Mouse (Mus musculus) liver, postnatal 0 days (tissue): Measurements from ENCODE around the gene Olfr56. TPM values are rescaled to one million over a fixed set of nuclear protein-coding genes. Genes with fewer than 3 reads are reported as not detected.
"Not testable (repeated sequence)": the region's sequence is repeated elsewhere in the genome, so short reads cannot be mapped to it uniquely, and the experiment has no call there.

Source experiments
- ATAC-seq: fragments of 200-750 bp; cut with Nextera tagmentation; 2 replicates; pipeline ENCODE4 v1.8.0; 2017; ENCODE audit warnings: mild to moderate bottlenecking, moderate library complexity
- DNase-seq: peaks from one replicate; pipeline ENCODE4 v3.0.0-alpha.2; 2016
- H3K27ac ChIP-seq: fragments of 300-500 bp; sonication (generic); 2 replicates; pipeline ENCODE4 v1.5.1; 2014; ENCODE audit warnings: antibody characterized with exemption, moderate library complexity, mild to moderate bottlenecking, low read depth
- H3K27me3 ChIP-seq: fragments of 300-500 bp; sonication (generic); 2 replicates; pipeline ENCODE4 v1.6.1; 2014; ENCODE audit warnings: low read length, control low read depth, mixed read lengths; ENCODE audit not compliant: insufficient read depth
- H3K36me3 ChIP-seq: fragments of 300-500 bp; sonication (generic); replicated peaks from 2 replicates; pipeline ENCODE4 v1.6.1; 2014; ENCODE audit warnings: mild to moderate bottlenecking, control low read depth, low read length, moderate library complexity, mixed read lengths; ENCODE audit not compliant: insufficient read depth
- H3K4me1 ChIP-seq: fragments of 300-500 bp; sonication (generic); 2 replicates; pipeline ENCODE4 v1.6.1; 2014; ENCODE audit warnings: antibody characterized with exemption, mild to moderate bottlenecking, control low read depth; ENCODE audit not compliant: insufficient read depth
- H3K4me2 ChIP-seq: fragments of 300-500 bp; sonication (generic); 2 replicates; pipeline ENCODE4 v1.6.1; 2014; ENCODE audit warnings: low read depth, mild to moderate bottlenecking, low read length, moderate library complexity, mixed read lengths
- H3K4me3 ChIP-seq: fragments of 300-500 bp; sonication (generic); 2 replicates; pipeline ENCODE4 v1.5.1; 2014; ENCODE audit warnings: low read depth, low read length
- H3K9ac ChIP-seq: fragments of 300-500 bp; sonication (generic); replicated peaks from 2 replicates; pipeline ENCODE4 v1.6.1; 2014; ENCODE audit warnings: mild to moderate bottlenecking, moderate library complexity
- H3K9me3 ChIP-seq: fragments of 300-500 bp; sonication (generic); 2 replicates; pipeline ENCODE4 v1.6.1; 2016; ENCODE audit warnings: mild to moderate bottlenecking, control low read depth, low read length, mixed read lengths
- WGBS: fragments of 180-500 bp; shearing (Covaris S2); extraction: QIAGEN DNeasy Blood & Tissue Kit; methylation state at CpG from one replicate; pipeline ENCODE4 v1.1.7; 2014; ENCODE audit not compliant: insufficient replicate concordance; 5-methylcytosine and 5-hydroxymethylcytosine counted together
- polyA plus RNA-seq: library from polyadenylated mRNA; unstranded; fragments of >200 nt; fragmentation: Nextera tagmentation; extraction: Ambion mirVana; gene quantifications from 2 replicates; pipeline ENCODE4 v1.2.1, GENCODE M21; 2015

Olfr56 gene
- polyA plus RNA-seq, 1 experiment from 2014 or later: 0.16 TPM

DNA sequence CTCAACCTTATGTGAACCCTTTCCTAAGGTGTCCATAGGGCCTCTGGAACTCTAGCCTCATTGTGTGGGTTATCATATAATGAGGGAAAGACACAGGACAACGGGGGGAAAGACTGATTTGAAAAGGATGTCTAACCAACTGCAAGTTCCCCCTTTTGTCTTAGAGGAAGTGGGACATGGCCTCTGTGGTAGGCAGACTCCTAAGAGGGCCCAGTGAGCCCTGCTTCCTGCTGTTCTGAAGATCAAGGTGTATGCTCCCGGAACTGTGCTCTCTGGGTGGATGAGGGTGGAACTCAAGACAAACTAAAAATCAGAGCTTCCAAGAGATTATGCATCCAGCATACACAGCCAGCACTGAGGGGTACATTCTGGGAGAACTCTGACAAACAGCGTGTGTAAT is 9.5 kb downstream of the Olfr56 start:
- DNase-seq, H3K9me3 ChIP-seq, H3K4me2 ChIP-seq, H3K9ac ChIP-seq, H3K4me1 ChIP-seq, H3K4me3 ChIP-seq, H3K27ac ChIP-seq, H3K27me3 ChIP-seq, H3K36me3 ChIP-seq, ATAC-seq: not testable (repeated sequence)
- 50% methylated on average over 2 of the region's 3 CpGs for WGBS

DNA sequence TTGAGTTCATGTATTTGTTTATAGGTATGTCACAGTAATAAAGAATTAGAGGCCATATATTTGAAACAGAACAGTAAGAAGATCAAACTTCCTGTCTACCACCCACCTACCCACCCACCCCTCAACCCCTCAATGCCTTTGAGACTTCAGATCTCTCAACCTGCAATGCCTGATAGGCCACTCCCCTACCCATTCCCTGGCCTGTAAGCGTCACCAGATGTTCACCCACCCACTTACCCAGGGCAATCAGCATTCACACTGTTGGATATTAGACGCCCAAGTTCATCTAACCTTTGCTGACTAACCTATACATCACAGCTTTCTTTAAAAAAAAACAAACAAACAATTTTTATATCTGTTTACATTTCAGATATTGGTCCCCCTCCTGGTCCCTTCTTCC is 11.3 kb downstream of the Olfr56 start:
- WGBS: 76% methylated on average over 2 of the region's 2 CpGs
- H3K4me1 ChIP-seq: peaks cover 11% of the 10 kb centered on the region
- not testable (repeated sequence) for H3K9me3 ChIP-seq

DNA sequence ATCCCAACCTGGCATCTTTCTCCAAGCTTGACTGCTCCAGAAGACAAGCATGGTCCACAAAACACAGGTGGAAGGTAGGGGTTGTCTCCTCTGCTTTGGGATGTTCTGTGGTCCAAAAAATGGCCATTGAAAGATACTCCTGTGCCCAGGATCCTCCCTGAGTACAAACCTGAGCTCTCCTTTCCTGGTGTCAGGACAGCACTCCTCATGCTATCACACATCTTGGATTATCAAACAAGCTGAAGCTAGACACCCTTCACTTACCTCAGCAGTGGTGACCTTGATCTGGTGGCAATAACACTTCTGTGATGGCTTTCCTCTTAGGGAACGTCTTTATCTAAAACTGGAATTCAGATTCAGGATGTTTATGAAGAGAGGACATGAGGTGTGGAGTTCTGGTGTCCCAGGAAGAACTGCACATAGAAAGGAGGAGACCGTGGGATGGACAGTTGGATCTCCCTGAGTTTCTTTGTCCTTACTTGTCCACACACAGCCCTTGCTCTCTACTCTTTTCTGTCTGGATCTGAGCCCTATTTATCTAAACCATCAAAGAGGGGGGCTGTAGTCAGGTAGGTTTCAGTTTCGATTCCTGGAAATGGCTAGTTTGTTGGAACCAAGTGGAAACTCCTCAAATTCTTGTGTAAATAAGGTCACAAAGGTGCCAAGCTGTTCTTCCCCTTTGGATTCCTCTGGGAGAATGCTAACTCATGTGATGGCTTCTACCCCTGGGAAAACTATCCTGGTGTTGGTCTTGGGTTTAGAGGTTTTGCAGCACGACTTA is 13.2 kb downstream of the Olfr56 start, which contains the start of gene Gm12185:
Gene Gm12185, minus strand, starts transcription at position 487 of the 781 bp plus-strand sequence.
- H3K4me3 ChIP-seq: not testable (repeated sequence)

More for the DNA sequence above, 11.3 kb downstream of the Olfr56 start:
- not testable (repeated sequence) for H3K36me3 ChIP-seq, H3K27me3 ChIP-seq, H3K4me3 ChIP-seq, DNase-seq, H3K9ac ChIP-seq, H3K27ac ChIP-seq
- peak; percentile 46 for ATAC-seq
- peak overlapping the region; percentile 26; the same call in 1 of the 2 replicates for H3K4me2 ChIP-seq

DNA sequence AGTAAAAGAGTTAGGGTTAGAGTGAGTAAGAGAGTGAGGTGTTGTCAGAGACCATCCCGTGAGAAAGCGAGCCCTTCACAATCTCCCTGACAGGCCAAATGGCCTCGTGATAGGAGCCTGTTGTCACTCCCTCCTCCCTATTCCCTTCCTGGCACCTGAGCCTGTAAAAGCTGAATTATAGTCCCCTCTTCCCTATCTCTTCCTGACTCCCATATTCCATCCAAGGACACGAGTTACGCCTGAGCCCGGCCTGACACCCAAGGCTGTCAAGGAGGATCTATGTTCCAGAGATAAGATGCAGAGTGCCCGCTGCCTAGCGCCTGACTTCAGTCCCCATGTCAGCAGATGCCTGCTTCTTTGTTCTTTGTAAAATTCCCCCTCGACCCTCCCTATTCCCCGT is 14.6 kb downstream of the Olfr56 start:
- H3K4me2 ChIP-seq, ATAC-seq, H3K36me3 ChIP-seq, H3K4me3 ChIP-seq, DNase-seq, H3K9ac ChIP-seq, H3K27ac ChIP-seq, H3K9me3 ChIP-seq, H3K27me3 ChIP-seq: not testable (repeated sequence)
- peaks cover 11% of the 10 kb centered on the region for H3K4me1 ChIP-seq
- 59% methylated on average over 10 of the region's 10 CpGs for WGBS

More for the DNA sequence above, 13.2 kb downstream of the Olfr56 start, which contains the start of gene Gm12185:
- peak within 1 kb of the TSS; percentile 44; the same call in 1 of the 2 replicates for H3K27ac ChIP-seq
- peaks cover 11% of the 10 kb centered on the region for H3K4me1 ChIP-seq
- H3K36me3 ChIP-seq, H3K9me3 ChIP-seq, H3K4me2 ChIP-seq, H3K9ac ChIP-seq, DNase-seq, H3K27me3 ChIP-seq: not testable (repeated sequence)
- 48% methylated on average over 4 of the region's 4 CpGs for WGBS
- peak; percentile 51 for ATAC-seq

DNA sequence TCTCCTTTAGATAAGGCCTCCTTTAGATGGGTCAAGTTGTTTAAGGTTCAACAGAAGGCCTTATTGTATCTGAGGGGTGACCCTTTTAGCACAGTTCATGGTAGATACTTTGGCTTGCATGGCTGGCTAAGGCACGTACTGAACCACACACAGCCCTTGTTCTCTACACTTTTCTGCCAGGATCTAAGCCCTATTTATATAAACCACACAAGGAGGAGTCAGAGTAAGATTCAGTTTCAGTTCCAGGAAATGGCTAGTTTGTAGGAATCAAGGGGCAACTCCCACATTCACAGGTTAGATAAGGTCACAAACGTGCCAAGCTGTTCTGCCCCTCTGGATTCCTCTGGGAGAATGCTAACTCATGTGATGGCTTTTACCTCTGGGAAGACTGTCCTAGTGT is 15.3 kb downstream of the Olfr56 start, which contains the start of gene Tgtp1:
Gene Tgtp1, minus strand, starts transcription at position 155 of the 400 bp plus-strand sequence.
- H3K4me3 ChIP-seq, H3K9me3 ChIP-seq, H3K4me2 ChIP-seq, H3K27ac ChIP-seq, DNase-seq, H3K27me3 ChIP-seq, H3K9ac ChIP-seq, H3K36me3 ChIP-seq, ATAC-seq: not testable (repeated sequence)
- peaks cover 11% of the 10 kb centered on the region for H3K4me1 ChIP-seq
- WGBS: 44% methylated on average over 2 of the region's 2 CpGs

DNA sequence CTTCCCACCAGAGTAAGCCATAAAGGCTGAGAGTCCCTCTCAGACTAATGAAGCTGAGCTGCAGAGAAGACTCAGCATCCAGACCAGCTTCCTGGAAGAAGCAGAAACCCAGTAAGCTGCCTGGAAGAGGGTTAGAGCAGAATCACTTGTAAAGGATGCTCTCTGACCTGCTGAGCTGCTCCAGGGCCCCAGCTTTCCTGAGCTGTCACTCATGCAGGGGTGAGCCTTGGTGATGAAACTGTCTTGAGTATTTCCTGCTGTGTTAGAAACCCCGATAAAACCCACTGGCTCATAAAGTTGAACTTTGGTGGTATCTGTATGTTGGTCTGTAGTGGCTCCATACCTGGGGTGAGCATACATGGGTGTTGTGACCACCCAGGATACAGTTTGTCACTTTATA is 21.7 kb downstream of the Olfr56 start:
- not testable (repeated sequence) for H3K4me3 ChIP-seq, H3K27ac ChIP-seq, H3K27me3 ChIP-seq, DNase-seq, ATAC-seq, H3K9me3 ChIP-seq, H3K9ac ChIP-seq, H3K4me1 ChIP-seq, H3K36me3 ChIP-seq, H3K4me2 ChIP-seq
- WGBS: 17% methylated on average over 1 of the region's 1 CpGs

DNA sequence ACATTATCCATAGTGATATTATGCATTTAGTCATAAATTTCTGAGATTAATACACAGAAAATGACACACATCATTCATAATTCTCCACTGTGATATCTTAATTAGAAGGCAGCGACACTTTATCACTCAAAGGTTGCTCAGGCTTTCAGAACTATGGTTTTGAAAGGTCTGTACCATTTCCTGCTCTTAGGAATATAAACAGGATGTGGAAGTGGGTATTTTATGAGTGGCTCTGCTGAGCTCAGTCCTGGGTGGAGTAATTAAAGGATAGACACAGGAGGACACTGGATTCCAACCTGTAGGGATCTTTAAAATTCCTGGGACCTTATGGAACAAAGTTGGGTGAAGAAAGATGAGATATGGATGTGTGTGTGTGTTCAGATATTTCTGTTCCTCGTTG is 27.6 kb downstream of the Olfr56 start:
- not testable (repeated sequence) for H3K9ac ChIP-seq, H3K9me3 ChIP-seq, H3K4me1 ChIP-seq, H3K4me3 ChIP-seq, H3K27ac ChIP-seq, H3K36me3 ChIP-seq, H3K4me2 ChIP-seq, ATAC-seq, H3K27me3 ChIP-seq, DNase-seq
- 51% methylated on average over 2 of the region's 2 CpGs for WGBS

DNA sequence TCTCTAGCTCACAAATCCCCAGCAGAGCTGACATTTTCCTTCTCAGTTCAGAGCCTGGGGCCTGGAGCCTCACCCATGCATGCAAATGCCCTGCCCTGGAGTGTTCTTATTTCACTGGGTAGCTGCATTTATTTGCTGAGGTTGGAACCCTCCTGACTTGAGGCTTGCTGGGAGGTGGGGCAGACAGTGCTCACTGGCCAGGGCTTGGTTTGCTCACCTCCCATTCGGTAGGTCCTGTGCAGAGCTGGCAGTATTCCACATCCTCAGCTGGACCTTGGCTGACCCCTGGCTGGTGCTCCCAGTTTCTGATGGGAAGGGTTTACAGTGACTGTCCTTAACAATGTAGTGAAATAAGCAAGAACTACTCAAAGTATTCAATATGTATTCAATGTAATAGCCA is 28.1 kb downstream of the Olfr56 start:
- H3K4me3 ChIP-seq, H3K9ac ChIP-seq, H3K27ac ChIP-seq, H3K9me3 ChIP-seq, H3K27me3 ChIP-seq, H3K4me2 ChIP-seq, DNase-seq, H3K4me1 ChIP-seq, H3K36me3 ChIP-seq: not testable (repeated sequence)
- ATAC-seq: peak; percentile 38; the same call in 1 of the 2 replicates
- 13% methylated on average over 1 of the region's 1 CpGs for WGBS

DNA sequence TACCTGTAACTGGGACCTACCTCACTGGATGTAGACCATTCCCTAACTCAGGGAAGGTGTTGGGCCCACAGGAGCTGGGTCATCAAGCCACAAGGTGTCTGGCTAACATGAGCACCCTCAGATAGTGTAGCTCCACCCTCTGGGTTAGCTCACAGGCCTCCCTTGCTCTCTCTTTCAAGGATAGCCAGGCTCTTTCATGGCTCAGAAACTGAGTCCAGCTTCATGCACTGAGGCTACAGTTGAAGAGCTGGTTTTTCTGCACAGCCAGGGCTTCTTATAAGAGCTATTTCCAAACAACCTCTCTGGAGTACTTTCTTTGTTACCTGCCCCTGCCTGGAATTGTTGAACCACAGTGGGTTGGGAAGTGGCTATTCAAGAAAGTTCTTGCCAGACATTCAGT is 33.4 kb downstream of the Olfr56 start:
- not testable (repeated sequence) for DNase-seq, H3K27ac ChIP-seq, H3K9ac ChIP-seq, H3K4me1 ChIP-seq, H3K4me3 ChIP-seq, H3K27me3 ChIP-seq, H3K9me3 ChIP-seq, H3K36me3 ChIP-seq, ATAC-seq, H3K4me2 ChIP-seq

DNA sequence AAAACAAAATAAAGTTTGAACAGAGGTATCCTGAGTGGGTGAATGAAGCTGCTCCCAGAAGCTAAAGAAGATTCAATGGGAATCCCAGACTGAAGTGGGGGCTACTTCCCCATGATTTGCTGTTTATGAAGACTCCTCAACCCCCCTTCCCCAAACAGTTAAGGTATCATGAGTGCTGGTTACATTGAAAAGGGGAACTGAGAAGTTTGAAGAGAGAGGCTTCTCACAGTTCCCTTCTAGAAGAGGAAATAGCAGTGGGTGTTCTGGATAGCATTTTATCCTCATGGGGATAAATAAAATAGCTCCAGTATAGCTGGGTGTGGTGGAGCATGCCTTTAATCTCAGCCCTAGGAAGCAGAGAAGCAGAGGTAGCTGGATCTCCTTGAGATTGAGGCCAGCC is 71.4 kb downstream of the Olfr56 start:
- H3K36me3 ChIP-seq, H3K9ac ChIP-seq, H3K4me2 ChIP-seq, DNase-seq, H3K4me1 ChIP-seq, H3K4me3 ChIP-seq, H3K27me3 ChIP-seq, H3K9me3 ChIP-seq, H3K27ac ChIP-seq: not testable (repeated sequence)
- ATAC-seq: peak; percentile 32
